Mouse (Mus musculus) G1E (cell line): ENCODE measurements around the gene Slc13a4.

Experiments
- CTCF ChIP-seq: IDR thresholded peaks from 2 replicates; pipeline ENCODE4 v1.5.1; 2012; ENCODE audit warnings: low read depth, low read length, inconsistent platforms, mixed read lengths
- POLR2AphosphoS5 ChIP-seq: IDR thresholded peaks from 2 replicates; pipeline ENCODE4 v1.6.1; 2012; ENCODE audit warnings: low read depth, low read length, inconsistent platforms; ENCODE audit not compliant: insufficient replicate concordance

DNA sequence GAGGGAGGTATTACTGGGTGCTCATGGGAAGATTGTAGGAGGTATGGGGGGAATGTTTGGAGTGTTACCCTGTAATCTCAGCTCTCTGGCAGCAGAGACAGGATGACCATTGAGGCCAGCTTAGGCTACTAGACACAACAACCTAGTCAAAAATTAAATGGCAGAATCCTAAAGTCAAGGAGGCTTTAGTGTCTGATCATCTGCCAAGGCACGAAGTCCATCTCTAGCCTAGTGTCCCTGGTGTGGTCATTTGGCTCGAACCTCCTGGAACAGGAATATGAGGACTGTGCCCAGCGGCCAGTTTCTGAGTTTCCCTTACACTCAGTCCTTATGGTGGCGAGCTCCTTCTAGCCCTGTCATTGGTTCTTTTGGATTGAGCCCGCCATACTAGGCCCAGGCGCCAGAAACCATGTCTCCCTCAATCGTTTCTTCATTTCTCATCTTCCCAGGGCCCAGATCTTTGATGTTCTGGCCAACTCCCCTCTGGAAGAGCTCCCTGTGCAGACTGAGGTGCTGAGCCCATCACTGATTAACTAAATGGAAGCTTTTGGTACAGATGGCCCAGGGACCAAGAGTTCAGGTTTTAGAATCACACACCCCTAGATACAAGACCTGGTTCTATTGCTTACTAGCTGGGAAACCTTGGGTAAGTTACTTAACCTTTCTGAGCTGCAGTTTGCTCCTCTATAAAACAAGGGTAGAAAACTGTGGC is 10.3 kb downstream of the Slc13a4 start:
- TF ChIP-seq CTCF (no peak), POLR2AphosphoS5 (no peak)
